Mouse (Mus musculus) forebrain, postnatal 0 days (tissue): ENCODE measurements at regions not wholly inside any gene's neighbourhood (a gene's known extent, or its start where the extent isn't known, plus 50 kb on each side); places are given as distances from the start of the nearest gene placed in this dataset.
"Not testable (repeated sequence)": the region's sequence is repeated elsewhere in the genome, so short reads cannot be mapped to it uniquely, and the experiment has no call there.

Experiments used
- ATAC-seq: fragments of 200-750 bp; cut with Nextera tagmentation; 2 replicates; pipeline ENCODE4 v1.8.0; 2017; ENCODE audit warnings: mild to moderate bottlenecking, moderate library complexity
- DNase-seq: peaks from one replicate; pipeline ENCODE4 v3.0.0-alpha.2; 2015
- H3K27ac ChIP-seq: fragments of 300-500 bp; sonication (generic); 2 replicates; pipeline ENCODE4 v1.5.1; 2014; ENCODE audit warnings: low read depth, mild to moderate bottlenecking, antibody characterized with exemption, low read length, moderate library complexity, mixed read lengths
- H3K27me3 ChIP-seq: fragments of 300-500 bp; sonication (generic); 2 replicates; pipeline ENCODE4 v1.6.1; 2014; ENCODE audit warnings: mild to moderate bottlenecking, low read length, mixed read lengths; ENCODE audit not compliant: insufficient read depth
- H3K36me3 ChIP-seq: fragments of 300-500 bp; sonication (generic); 2 replicates; pipeline ENCODE4 v1.6.1; 2014; ENCODE audit warnings: mild to moderate bottlenecking, moderate library complexity; ENCODE audit not compliant: insufficient read depth
- H3K4me1 ChIP-seq: fragments of 300-500 bp; sonication (generic); 2 replicates; pipeline ENCODE4 v1.6.1; 2014; ENCODE audit warnings: antibody characterized with exemption; ENCODE audit not compliant: insufficient read depth
- H3K4me2 ChIP-seq: fragments of 300-500 bp; sonication (generic); 2 replicates; pipeline ENCODE4 v1.6.1; 2014; ENCODE audit warnings: low read depth, mild to moderate bottlenecking, moderate library complexity
- H3K4me3 ChIP-seq: fragments of 300-500 bp; sonication (generic); 2 replicates; pipeline ENCODE4 v1.5.1; 2014; ENCODE audit warnings: low read depth, low read length, mixed read lengths
- H3K9ac ChIP-seq: fragments of 300-500 bp; sonication (generic); 2 replicates; pipeline ENCODE4 v1.6.1; 2014; ENCODE audit warnings: mild to moderate bottlenecking
- H3K9me3 ChIP-seq: fragments of 300-500 bp; sonication (generic); 2 replicates; pipeline ENCODE4 v1.6.1; 2016; ENCODE audit warnings: low read length
- CTCF ChIP-seq: sonication (generic); IDR thresholded peaks from 2 replicates; pipeline ENCODE4 v1.5.1; 2016; ENCODE audit warnings: antibody characterized with exemption, control low read depth, low read depth
- WGBS: fragments of 180-500 bp; shearing (Covaris S2); extraction: QIAGEN DNeasy Blood & Tissue Kit; methylation state at CpG from one replicate; pipeline ENCODE4 v1.1.7; 2014; 5-methylcytosine and 5-hydroxymethylcytosine counted together

DNA sequence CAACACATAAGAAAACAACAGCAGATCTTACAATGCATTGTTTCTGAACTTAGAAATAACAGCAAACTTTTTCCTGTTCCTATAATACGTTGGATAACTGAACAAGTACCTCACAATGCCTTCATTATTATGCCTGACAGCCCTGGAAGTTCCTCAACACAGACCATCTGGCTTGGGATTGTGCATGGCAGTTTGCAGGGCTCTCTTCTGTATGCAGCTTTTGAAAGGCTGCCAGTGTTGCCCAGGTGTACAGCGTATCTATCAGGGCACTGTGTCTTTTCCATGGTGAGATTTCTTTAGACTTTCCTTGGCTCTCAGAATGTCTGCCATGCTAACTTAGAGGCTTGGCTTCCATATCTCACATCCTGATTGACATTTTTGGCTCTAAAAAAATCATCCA, 134.0 kb upstream of the Akr1e1 start:
- Histone ChIP-seq H3K4me2 (no peak overlapping the region), H3K4me3 (no peak overlapping the region), H3K36me3 (no peaks in the 10 kb centered on the region), H3K9me3 (no peaks in the 10 kb centered on the region), H3K9ac (no peak overlapping the region), H3K27me3 (no peaks in the 10 kb centered on the region), H3K4me1 (no peaks in the 10 kb centered on the region), H3K27ac (no peak overlapping the region)
- WGBS = 34% methylated on average over 2 of the region's 2 CpGs
- no peak for TF ChIP-seq CTCF
- DNase-seq (peak; percentile 20), ATAC-seq (no peak; the same call in 1 of the 2 replicates)

DNA sequence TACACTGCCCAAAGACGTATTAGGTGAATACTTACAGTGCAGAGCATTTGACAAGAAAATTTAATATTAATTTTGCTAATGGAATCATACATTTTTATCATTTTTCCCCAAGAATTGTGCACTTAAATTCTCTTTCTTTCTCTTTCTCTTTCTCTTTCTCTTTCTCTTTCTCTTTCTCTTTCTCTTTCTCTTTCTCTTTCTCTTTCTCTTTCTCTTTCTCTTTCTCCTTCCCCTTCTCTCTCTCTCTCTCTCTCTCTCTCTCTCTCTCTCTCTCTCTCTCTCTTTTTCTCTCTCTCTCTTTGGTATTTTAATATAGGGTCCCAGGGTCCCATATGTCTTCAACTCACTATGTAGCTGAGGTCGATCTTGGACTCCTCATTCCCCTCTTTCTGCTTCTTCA, 107.3 kb upstream of the Akr1e1 start:
- not testable (repeated sequence) for H3K4me2 ChIP-seq, H3K36me3 ChIP-seq, H3K9ac ChIP-seq, DNase-seq, H3K27ac ChIP-seq, H3K4me3 ChIP-seq, H3K27me3 ChIP-seq, H3K4me1 ChIP-seq, H3K9me3 ChIP-seq, ATAC-seq
- WGBS = 88% methylated on average over 2 of the region's 2 CpGs

DNA sequence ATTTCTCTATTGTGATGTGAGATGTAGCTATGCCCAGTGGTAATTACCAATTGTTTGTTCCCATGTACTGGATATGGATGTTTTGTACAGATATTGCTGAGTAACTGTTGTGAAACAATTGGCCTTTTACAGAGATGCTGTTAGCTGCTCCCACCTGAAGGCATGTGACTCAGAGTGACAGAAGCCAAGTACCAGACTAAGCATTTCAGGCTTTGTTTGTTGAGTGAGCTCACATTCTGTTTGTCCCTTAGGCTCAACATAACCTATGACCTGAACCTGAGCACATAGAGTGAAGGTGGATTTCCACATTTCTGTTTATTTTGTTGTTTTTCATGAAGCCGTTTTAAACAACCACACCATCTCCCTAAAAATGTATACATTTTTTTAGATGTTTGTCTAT, 105.8 kb upstream of the Akr1e1 start:
- no peak for DNase-seq

DNA sequence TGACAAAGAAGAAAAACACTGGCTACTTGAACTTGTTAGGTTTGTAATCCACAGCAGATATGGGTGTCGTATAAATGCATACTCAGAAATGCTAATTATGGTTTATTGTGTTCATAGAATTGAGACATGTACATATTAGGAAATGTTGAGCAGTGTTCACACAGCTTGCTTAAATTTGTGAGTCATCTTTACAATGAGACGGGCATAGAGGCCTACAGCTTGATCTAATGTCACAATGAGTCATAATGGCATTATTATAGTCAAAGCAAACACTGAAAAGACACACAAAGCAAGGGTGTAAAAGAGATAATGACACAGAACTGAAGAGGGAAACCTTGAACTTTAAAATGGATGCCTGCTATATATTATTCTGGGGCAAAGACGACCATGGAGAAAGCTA, 103.7 kb upstream of the Akr1e1 start:
- ATAC-seq (no peak), DNase-seq (no peak)
- Histone ChIP-seq H3K9ac (no peak overlapping the region), H3K27ac (no peak overlapping the region), H3K4me1 (no peaks in the 10 kb centered on the region), H3K4me2 (no peak overlapping the region), H3K27me3 (no peaks in the 10 kb centered on the region), H3K4me3 (no peak overlapping the region), H3K9me3 (no peaks in the 10 kb centered on the region), H3K36me3 (no peaks in the 10 kb centered on the region)
- WGBS = 54% methylated on average over 3 of the region's 3 CpGs
- no peak for TF ChIP-seq CTCF

More for the DNA sequence above, 105.8 kb upstream of the Akr1e1 start:
- Histone ChIP-seq H3K9me3 (no peaks in the 10 kb centered on the region), H3K4me3 (no peak overlapping the region), H3K9ac (no peak overlapping the region), H3K36me3 (no peaks in the 10 kb centered on the region), H3K4me2 (no peak overlapping the region), H3K4me1 (no peaks in the 10 kb centered on the region), H3K27ac (no peak overlapping the region), H3K27me3 (no peaks in the 10 kb centered on the region)
- WGBS = 89% methylated on average over 1 of the region's 1 CpGs
- no peak for ATAC-seq
- TF ChIP-seq CTCF = no peak

DNA sequence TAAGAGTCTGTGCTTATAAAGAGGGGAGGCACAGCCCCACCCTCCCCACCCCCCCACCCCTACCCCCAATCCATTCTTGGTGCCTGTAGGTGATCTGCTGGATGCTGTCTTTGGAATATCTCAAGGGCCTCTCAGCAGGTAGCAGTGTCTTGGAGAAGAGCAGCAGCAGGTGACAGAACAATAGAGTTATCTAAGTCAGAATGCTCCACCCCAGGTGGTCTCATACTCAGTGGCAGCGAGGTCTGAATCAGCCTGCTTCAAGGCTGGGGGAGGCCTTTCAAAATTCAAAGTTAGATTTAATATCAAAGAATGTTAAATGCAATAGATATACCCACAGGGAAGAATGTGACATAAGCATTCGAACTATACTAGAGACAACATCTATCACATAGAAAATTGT, 90.6 kb upstream of the Akr1e1 start:
- 50% methylated on average over 2 of the region's 2 CpGs for WGBS
- not testable (repeated sequence) for ATAC-seq

DNA sequence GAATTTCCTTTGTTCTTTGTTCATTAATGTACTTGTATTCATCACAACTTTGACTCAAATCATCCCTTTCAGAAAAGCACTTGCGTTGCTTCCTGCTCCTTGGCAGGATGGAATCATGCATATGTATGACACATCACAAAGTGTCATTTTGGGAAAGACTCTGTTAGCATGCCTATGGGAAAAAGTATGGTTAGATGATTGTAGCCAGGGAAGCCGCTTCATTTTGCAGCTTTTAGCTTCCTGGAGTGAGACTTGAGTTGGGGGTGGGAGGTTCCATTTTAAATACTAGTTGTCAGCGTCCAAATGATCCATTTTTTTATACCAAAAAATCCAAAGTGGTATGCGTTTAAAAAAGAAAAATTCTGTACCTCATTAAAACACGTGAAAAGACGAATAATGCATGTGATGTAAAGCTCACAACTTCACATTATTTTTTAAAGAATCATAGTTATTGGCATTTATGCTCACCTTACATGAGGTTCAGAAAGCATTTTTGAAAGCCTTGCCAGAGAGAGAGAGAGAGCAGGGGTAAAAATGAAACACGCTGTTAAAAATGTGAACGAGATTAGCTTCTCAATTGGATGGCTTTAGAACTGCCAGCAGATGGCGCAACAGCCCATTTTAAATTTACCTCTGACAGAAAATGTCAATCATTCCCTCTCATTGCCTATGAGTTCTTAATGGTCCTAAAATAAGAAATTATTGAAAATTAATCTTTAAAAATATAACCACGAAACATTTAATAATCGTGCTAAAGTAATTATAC, 57.6 kb upstream of the Akr1e1 start:
- no peak overlapping the region for H3K27ac ChIP-seq
- DNase-seq (peak; percentile 88), ATAC-seq (peak; percentile 87)

More for the DNA sequence above, 90.6 kb upstream of the Akr1e1 start:
- not testable (repeated sequence) for H3K4me1 ChIP-seq, H3K36me3 ChIP-seq, H3K27ac ChIP-seq, DNase-seq, H3K9ac ChIP-seq, H3K9me3 ChIP-seq, H3K4me3 ChIP-seq, H3K27me3 ChIP-seq, H3K4me2 ChIP-seq

DNA sequence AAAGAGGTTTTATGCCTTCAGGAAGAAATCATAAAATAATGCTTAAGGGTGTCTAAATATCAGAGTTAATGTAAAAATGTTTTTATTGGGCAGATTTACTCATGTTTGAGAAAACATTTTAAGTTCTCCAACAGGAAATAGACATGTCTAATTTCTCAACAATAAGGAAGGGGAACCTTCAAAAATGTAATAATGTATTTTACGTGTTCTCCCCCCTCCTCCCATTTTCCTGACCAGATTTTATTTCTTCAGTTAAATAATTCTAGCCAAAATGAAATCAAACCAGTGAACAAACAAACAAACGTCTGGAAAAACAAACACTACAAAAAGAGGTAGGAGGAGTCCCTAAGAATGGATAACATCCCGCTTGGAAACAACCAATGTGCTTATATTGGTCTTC, 54.4 kb upstream of the Akr1e1 start:
- no peak overlapping the region for H3K9ac ChIP-seq
- H3K27me3 ChIP-seq = no peaks in the 10 kb centered on the region
- no peaks in the 10 kb centered on the region for H3K4me1 ChIP-seq
- H3K4me3 ChIP-seq = no peak overlapping the region
- DNase-seq (no peak), ATAC-seq (no peak)
- no peak overlapping the region for H3K4me2 ChIP-seq
- H3K9me3 ChIP-seq = no peaks in the 10 kb centered on the region
- H3K27ac ChIP-seq = no peak overlapping the region
- no peak for TF ChIP-seq CTCF
- WGBS = 58% methylated on average over 3 of the region's 3 CpGs
- no peaks in the 10 kb centered on the region for H3K36me3 ChIP-seq

More for the DNA sequence above, 57.6 kb upstream of the Akr1e1 start:
- no peaks in the 10 kb centered on the region for H3K27me3 ChIP-seq
- H3K9ac ChIP-seq = no peak overlapping the region
- no peaks in the 10 kb centered on the region for H3K4me1 ChIP-seq
- TF ChIP-seq CTCF = peak; percentile 76
- H3K9me3 ChIP-seq = no peaks in the 10 kb centered on the region
- WGBS = 17% methylated on average over 11 of the region's 11 CpGs
- H3K4me3 ChIP-seq = peak overlapping the region; percentile 17; the same call in 1 of the 2 replicates
- no peaks in the 10 kb centered on the region for H3K36me3 ChIP-seq
- peak overlapping the region; percentile 33; the same call in 1 of the 2 replicates for H3K4me2 ChIP-seq
